Mouse (Mus musculus): ENCODE data around the gene Rmnd1.

Rmnd1 gene

GRCm38 (mm10) chr10:4390550-4390949 lies 41.6 kb downstream of the Rmnd1 start:
- no peak for DNase-seq

GRCm38 (mm10) chr10:4389461-4390112 lies 42.6 kb downstream of the Rmnd1 start:
- DNase-seq: no peak

GRCm38 (mm10) chr10:4389036-4389435 lies 43.2 kb downstream of the Rmnd1 start:
- no peak for DNase-seq

GRCm38 (mm10) chr10:4388384-4388745 lies 43.8 kb downstream of the Rmnd1 start:
- DNase-seq: no peak

- DNase-seq: peak; percentile 66
Measured at GRCm38 (mm10) chr10:4387701-4388383, 44.3 kb downstream of the Rmnd1 start, which contains the start of gene Zbtb2. Zbtb2 (minus strand) TSS chr10:4388108.

GRCm38 (mm10) chr10:4386609-4387591 lies 45.3 kb downstream of the Rmnd1 start:
- peak; percentile 92 for DNase-seq

- DNase-seq: no peak
Measured at GRCm38 (mm10) chr10:4384244-4384643, 47.9 kb downstream of the Rmnd1 start.

- DNase-seq: no peak
Measured at GRCm38 (mm10) chr10:4380748-4381147, 51.4 kb downstream of the Rmnd1 start.

GRCm38 (mm10) chr10:4376931-4377330 lies 55.3 kb downstream of the Rmnd1 start:
- no peak for DNase-seq

- DNase-seq: no peak
Measured at GRCm38 (mm10) chr10:4376461-4376860, 55.7 kb downstream of the Rmnd1 start.

- DNase-seq: no peak
Measured at GRCm38 (mm10) chr10:4375267-4375666, 56.9 kb downstream of the Rmnd1 start.

- no peak for DNase-seq
Measured at GRCm38 (mm10) chr10:4374734-4375133, 57.5 kb downstream of the Rmnd1 start.

GRCm38 (mm10) chr10:4374239-4374638 lies 57.9 kb downstream of the Rmnd1 start:
- DNase-seq: no peak

- no peak for DNase-seq
Measured at GRCm38 (mm10) chr10:4373558-4373957, 58.6 kb downstream of the Rmnd1 start.

- peak; percentile 58 for DNase-seq
Measured at GRCm38 (mm10) chr10:4372011-4372410, 60.2 kb downstream of the Rmnd1 start.

- no peak for DNase-seq
Measured at GRCm38 (mm10) chr10:4370105-4370504, 62.1 kb downstream of the Rmnd1 start.

GRCm38 (mm10) chr10:4364618-4365017 lies 67.6 kb downstream of the Rmnd1 start:
- no peak for DNase-seq

GRCm38 (mm10) chr10:4357435-4357834 lies 74.8 kb downstream of the Rmnd1 start:
- DNase-seq: no peak

- DNase-seq: no peak
Measured at GRCm38 (mm10) chr10:4356640-4357039, 75.5 kb downstream of the Rmnd1 start.

- no peak for DNase-seq
Measured at GRCm38 (mm10) chr10:4355882-4356451, 76.2 kb downstream of the Rmnd1 start.

- DNase-seq: no peak
Measured at GRCm38 (mm10) chr10:4354371-4355260, 77.6 kb downstream of the Rmnd1 start.

Measured in cerebellum, adult 8-10 months (tissue).